Mouse (Mus musculus) forebrain, embryonic 16.5 days (tissue): ENCODE measurements at regions not wholly inside any gene's neighbourhood (a gene's known extent, or its start where the extent isn't known, plus 50 kb on each side); places are given as distances from the start of the nearest gene placed in this dataset.

Experiments
- ATAC-seq: fragments of 200-750 bp; cut with Nextera tagmentation; 2 replicates; pipeline ENCODE4 v1.8.0; 2017; ENCODE audit warnings: mild to moderate bottlenecking, moderate library complexity
- H3K27ac ChIP-seq: fragments of 300-500 bp; sonication (generic); 2 replicates; pipeline ENCODE4 v1.5.1; 2014; ENCODE audit warnings: low read length, control low read depth
- H3K27me3 ChIP-seq: fragments of 300-500 bp; sonication (generic); replicated peaks from 2 replicates; pipeline ENCODE4 v1.6.1; 2014; ENCODE audit warnings: low read length; ENCODE audit not compliant: control insufficient read depth, insufficient read depth
- H3K36me3 ChIP-seq: fragments of 300-500 bp; sonication (generic); 2 replicates; pipeline ENCODE4 v1.6.1; 2014; ENCODE audit not compliant: control insufficient read depth, insufficient read depth
- H3K4me1 ChIP-seq: fragments of 300-500 bp; sonication (generic); replicated peaks from 2 replicates; pipeline ENCODE4 v1.6.1; 2014; ENCODE audit warnings: low read length; ENCODE audit not compliant: control insufficient read depth, insufficient read depth
- H3K4me2 ChIP-seq: fragments of 300-500 bp; sonication (generic); 2 replicates; pipeline ENCODE4 v1.6.1; 2014; ENCODE audit warnings: mild to moderate bottlenecking, low read length, control low read depth
- H3K4me3 ChIP-seq: fragments of 300-500 bp; sonication (generic); replicated peaks from 2 replicates; pipeline ENCODE4 v1.5.1; 2014; ENCODE audit warnings: mild to moderate bottlenecking, low read length, control low read depth
- H3K9ac ChIP-seq: fragments of 300-500 bp; sonication (generic); replicated peaks from 2 replicates; pipeline ENCODE4 v1.6.1; 2014; ENCODE audit warnings: low read depth, low read length, control low read depth
- H3K9me3 ChIP-seq: fragments of 300-500 bp; sonication (generic); 2 replicates; pipeline ENCODE4 v1.6.1; 2016; ENCODE audit warnings: low read length; ENCODE audit not compliant: control insufficient read depth
- WGBS: fragments of 180-500 bp; shearing (Covaris S2); extraction: QIAGEN DNeasy Blood & Tissue Kit; methylation state at CpG from one replicate; pipeline ENCODE4 v1.1.7; 2014; 5-methylcytosine and 5-hydroxymethylcytosine counted together

DNA sequence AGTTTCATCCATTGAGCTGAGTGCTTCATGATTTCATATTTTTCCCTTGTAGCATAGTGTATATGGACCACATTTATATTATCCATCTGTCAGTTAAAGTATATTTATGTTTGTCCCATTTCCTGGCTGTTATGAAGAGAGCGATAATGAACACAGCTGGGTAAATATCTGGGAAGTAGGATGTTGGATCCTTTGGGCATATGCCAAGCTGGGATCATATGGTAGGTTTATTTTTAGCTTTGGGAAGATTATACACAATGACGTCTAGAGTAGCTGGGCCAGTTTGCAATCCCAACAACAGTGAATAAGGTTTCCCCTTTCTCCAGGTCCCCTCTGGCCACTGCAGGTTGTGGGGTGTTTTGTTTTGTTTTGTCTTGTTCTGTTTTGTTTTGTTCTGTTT, 164.5 kb downstream of the Gm765 start:
- WGBS: 59% methylated on average over 2 of the region's 2 CpGs
- Histone ChIP-seq H3K36me3 (no peaks in the 10 kb centered on the region), H3K9ac (no peak overlapping the region), H3K27me3 (no peaks in the 10 kb centered on the region), H3K4me1 (no peaks in the 10 kb centered on the region), H3K9me3 (no peaks in the 10 kb centered on the region), H3K4me3 (no peak overlapping the region), H3K4me2 (no peak overlapping the region), H3K27ac (no peak overlapping the region)
- no peak for ATAC-seq

DNA sequence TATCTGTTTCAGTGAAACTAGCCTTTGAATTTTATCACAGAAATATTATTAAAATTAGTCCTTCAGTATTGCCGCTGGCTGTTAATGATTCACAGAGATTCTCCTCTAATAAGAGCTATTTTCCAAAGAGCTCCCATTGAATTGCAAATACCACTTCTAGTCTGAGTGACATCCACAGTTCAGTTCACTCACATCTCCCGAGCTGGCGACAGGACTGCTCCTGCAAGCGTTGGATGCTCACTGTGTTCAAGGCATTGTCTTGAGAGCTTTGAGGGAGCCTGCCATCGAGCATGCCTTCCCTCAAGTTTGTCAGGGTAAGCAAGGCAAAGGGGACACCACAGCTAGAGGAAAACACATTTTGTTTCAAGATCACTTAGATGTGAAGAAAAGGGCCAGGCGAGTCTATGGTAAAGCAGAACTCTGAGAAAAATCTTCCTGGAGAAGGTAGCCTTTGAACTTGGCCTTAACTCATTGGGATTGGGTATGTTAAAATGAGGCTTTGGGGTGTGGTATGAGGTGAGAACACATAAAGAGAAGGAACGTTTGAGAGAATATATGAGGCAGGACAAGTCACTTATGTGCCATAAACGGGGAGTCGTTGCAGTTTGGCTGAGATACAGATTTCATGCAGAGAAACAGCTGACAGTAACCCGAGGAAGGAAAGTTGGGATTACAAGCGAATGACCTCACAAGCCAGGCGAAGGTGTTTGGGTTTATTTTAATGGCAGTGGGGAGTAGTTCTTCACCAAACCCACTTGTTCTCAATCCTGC, 193.3 kb downstream of the Gm765 start:
- Histone ChIP-seq H3K4me1 (peaks cover 16% of the 10 kb centered on the region), H3K36me3 (no peaks in the 10 kb centered on the region), H3K4me3 (no peak overlapping the region), H3K27me3 (no peaks in the 10 kb centered on the region; the same call in 1 of the 2 replicates), H3K9me3 (no peaks in the 10 kb centered on the region), H3K27ac (peak overlapping the region; percentile 61), H3K9ac (no peak overlapping the region), H3K4me2 (0 out of 2 replicates have a peak overlapping the region, but pooled peaks have one; percentile 7)
- ATAC-seq: 0 out of 2 replicates have a peak, but pooled peaks have one; percentile 55
- WGBS: 51% methylated on average over 12 of the region's 12 CpGs

DNA sequence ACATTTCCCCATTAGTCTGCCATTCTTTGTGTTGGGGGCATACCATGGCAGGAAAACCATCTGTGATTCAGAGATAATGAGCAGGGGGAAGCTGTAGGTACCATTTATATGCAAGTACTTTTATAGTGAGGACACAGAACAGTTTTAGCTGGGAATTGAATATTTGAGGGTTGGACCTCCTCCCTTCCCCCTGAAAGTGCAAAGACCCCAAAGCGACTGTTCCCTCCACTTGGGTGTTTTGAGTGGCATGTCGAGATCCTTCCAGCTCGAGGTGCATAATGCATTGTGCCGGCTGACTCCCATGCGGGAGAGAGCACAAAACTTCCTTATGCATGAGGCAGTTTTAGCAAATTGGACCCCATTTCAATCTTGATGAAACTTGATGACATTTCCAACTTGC, 194.7 kb downstream of the Gm765 start:
- H3K27me3 ChIP-seq: no peaks in the 10 kb centered on the region; the same call in 1 of the 2 replicates
- H3K4me3 ChIP-seq: no peak overlapping the region
- H3K9me3 ChIP-seq: no peaks in the 10 kb centered on the region
- peak; percentile 64; the same call in 1 of the 2 replicates for ATAC-seq
- WGBS: 29% methylated on average over 5 of the region's 5 CpGs
- no peak overlapping the region for H3K27ac ChIP-seq
- H3K9ac ChIP-seq: no peak overlapping the region
- H3K36me3 ChIP-seq: no peaks in the 10 kb centered on the region
- H3K4me1 ChIP-seq: peaks cover 16% of the 10 kb centered on the region
- H3K4me2 ChIP-seq: no peak overlapping the region

DNA sequence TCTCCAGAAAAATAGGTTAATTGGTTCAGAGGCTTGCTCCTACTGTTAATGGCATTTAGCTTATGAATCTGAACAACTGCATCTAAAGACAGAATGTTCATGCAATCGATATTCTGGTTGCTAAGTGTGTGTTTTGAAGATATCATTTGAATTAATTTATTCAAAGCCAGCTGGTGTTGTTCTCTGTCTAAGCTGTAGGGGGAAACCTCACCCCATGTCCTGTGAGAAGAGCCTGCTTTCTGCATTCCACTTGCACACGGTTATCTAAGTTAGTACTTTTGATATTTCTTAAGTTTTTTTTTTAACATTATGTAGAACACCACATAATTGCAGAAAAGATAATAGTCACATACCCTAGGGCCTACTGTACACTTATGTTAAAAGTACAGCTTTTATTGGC, 209.6 kb downstream of the Gm765 start:
- H3K27ac ChIP-seq: no peak overlapping the region
- no peaks in the 10 kb centered on the region for H3K9me3 ChIP-seq
- peak; percentile 81 for ATAC-seq
- no peak overlapping the region for H3K4me2 ChIP-seq
- no peaks in the 10 kb centered on the region for H3K27me3 ChIP-seq
- WGBS: 11% methylated on average over 2 of the region's 2 CpGs
- H3K36me3 ChIP-seq: no peaks in the 10 kb centered on the region
- no peak overlapping the region for H3K4me3 ChIP-seq
- H3K4me1 ChIP-seq: no peaks in the 10 kb centered on the region
- no peak overlapping the region for H3K9ac ChIP-seq

DNA sequence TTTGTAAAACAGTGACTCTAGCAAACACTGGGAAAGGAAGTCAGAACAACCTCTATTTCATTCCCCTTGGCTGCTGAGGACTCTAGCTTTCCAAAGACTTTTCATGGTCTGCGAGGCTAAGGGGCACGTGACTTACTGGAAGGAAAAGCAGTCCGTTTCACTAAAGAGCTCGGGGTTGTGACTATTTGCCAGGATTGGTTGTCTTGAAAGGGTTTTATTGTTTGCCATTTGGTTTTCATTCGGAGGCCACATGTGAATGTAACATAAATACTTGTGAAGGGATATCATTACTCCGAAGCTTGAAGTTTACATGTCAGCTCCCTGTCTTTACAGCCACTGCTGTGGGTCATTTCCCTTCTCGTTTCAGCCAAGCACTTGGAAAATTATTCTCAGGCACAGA, 217.1 kb downstream of the Gm765 start:
- Histone ChIP-seq H3K36me3 (no peaks in the 10 kb centered on the region), H3K27ac (no peak overlapping the region), H3K4me1 (no peaks in the 10 kb centered on the region), H3K9me3 (no peaks in the 10 kb centered on the region), H3K4me3 (no peak overlapping the region), H3K4me2 (no peak overlapping the region), H3K9ac (no peak overlapping the region), H3K27me3 (no peaks in the 10 kb centered on the region)
- WGBS: 67% methylated on average over 7 of the region's 7 CpGs
- no peak for ATAC-seq

DNA sequence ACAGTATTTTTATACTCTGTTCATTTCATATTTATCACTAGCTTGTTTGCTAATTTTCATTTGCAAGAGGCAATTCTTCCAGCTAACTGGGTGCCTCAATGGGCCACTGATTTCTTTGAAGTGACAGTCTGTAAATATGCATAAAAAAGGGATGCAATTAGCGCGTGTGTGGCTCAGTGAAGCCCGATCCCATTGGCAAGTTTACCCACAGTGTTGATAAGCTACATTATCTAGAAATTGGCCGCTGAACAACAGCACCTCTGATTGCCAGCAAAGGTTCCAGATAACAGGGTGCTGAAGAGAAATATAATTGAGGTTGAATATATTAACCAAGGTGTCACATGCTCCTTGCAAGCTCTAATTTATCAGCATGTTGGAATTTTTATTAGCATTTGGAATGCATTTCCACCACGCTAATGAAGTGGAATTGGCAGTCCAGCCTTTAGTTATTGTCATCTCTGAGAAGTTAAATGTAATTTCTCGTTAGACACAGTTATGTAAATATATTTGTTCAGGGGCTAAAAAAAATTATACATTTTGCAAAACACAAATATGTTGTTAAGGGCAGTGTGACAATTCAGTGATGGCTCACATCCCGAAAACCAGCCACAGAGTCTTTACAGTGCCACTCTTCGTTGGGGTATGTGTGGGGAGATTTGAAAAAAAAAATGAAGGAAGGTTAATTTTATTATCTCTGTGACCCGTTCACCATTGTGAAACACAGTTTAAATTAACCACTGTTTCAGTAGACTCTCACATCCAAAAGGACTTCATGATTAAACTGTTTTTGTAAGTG, 224.0 kb downstream of the Gm765 start:
- H3K4me1 ChIP-seq: peaks cover 26% of the 10 kb centered on the region
- H3K9me3 ChIP-seq: no peaks in the 10 kb centered on the region
- H3K4me3 ChIP-seq: no peak overlapping the region
- H3K4me2 ChIP-seq: peak overlapping the region; percentile 28; the same call in 1 of the 2 replicates
- no peak overlapping the region for H3K9ac ChIP-seq
- H3K27me3 ChIP-seq: no peaks in the 10 kb centered on the region
- no peaks in the 10 kb centered on the region for H3K36me3 ChIP-seq
- ATAC-seq: peak; percentile 94
- WGBS: 7% methylated on average over 9 of the region's 9 CpGs
- H3K27ac ChIP-seq: no peak overlapping the region

DNA sequence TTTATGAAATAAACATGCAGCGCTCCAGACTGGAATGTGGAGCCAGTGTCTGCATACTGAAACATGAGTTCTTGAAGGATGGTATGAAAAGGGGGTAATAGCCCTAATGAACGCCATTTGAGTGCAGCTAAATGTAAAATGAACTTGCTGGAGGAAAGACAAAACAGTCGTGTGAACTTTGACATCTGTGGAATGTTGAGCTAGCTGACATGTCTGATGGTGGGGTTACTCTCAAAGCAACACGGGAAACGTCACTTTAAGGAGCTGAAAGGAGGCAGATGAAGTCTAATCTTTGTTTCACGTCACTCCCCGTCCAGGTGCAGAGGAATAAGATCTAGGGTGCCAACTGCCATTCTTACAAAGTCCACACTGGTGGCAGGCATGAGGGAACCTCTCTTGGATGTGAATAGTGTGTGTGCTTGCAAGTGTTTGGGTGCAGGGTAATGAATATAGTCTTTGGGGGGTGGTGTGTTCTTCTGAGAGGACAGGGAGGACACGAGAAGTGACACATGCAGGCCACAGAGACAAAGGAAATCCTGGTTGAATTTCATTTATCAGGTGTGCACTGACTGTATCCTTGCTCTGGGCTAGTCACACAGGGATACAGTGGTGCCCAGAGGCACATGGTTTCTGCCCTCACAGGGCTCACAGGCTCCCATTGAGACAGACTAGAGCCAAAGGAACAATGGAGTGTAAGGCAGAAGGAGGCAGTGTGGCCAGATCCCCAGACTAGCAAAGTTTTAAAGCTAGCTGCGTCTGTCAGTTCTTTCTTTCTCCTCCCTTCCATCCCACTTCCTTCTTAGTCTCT, 228.0 kb downstream of the Gm765 start:
- no peak overlapping the region for H3K4me3 ChIP-seq
- H3K27me3 ChIP-seq: no peaks in the 10 kb centered on the region
- WGBS: 8% methylated on average over 9 of the region's 9 CpGs
- H3K4me2 ChIP-seq: no peak overlapping the region
- no peaks in the 10 kb centered on the region for H3K36me3 ChIP-seq
- H3K4me1 ChIP-seq: peaks cover 36% of the 10 kb centered on the region
- no peak overlapping the region for H3K9ac ChIP-seq
- no peaks in the 10 kb centered on the region for H3K9me3 ChIP-seq
- no peak for ATAC-seq
- no peak overlapping the region for H3K27ac ChIP-seq

DNA sequence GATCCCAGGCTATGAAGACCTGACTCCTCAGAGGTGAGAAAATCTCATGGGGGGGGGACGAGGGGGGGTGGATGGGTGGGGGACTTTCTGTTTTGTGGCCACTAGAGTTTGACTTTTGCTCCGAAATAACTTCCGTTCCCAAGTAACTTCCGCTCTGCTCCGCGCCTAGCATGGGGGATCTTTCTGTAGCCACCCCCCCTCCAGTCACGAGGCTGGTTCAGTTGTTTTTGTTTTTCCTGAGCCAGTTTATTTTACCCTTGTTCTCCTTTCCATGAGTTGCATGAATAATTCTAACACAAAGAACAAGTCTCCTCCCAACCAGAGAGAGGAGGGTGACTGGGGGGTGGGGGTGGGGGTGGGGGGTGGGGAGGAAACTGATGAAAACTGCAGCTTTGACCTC, 228.8 kb downstream of the Gm765 start:
- Histone ChIP-seq H3K27ac (no peak overlapping the region), H3K36me3 (no peaks in the 10 kb centered on the region), H3K27me3 (no peaks in the 10 kb centered on the region), H3K4me3 (no peak overlapping the region), H3K4me1 (peaks cover 35% of the 10 kb centered on the region), H3K9me3 (no peaks in the 10 kb centered on the region), H3K4me2 (peak overlapping the region; percentile 15; the same call in 1 of the 2 replicates), H3K9ac (no peak overlapping the region)
- WGBS: 3% methylated on average over 7 of the region's 7 CpGs
- no peak for ATAC-seq
